Mouse (Mus musculus): ENCODE measurements around the gene Kif26b. TPM values are rescaled to one million over a fixed set of nuclear protein-coding genes. Genes with fewer than 3 reads are reported as not detected.
A peak's percentile ranks its signal among the peaks of the same experiment; 100 is the strongest.

Kif26b gene
- total RNA-seq, 2 experiments from 2014 or later = 4.5 to 5.9 TPM

- intact Hi-C loops (cut with DNase I) = no loop called here
- DNase-seq = no peak
These were observed 291.9 kb downstream of the Kif26b start for GRCm38 (mm10) chr1:178820556-178821435.

- intact Hi-C loops (cut with DNase I) = no loop called here
These were observed 295.9 kb downstream of the Kif26b start for GRCm38 (mm10) chr1:178824871-178825270.

GRCm38 (mm10) chr1:178827223-178827622, 298.3 kb downstream of the Kif26b start:
- no peak for DNase-seq

More at GRCm38 (mm10) chr1:178824871-178825270, 295.9 kb downstream of the Kif26b start:
- no peak for DNase-seq

DNA sequence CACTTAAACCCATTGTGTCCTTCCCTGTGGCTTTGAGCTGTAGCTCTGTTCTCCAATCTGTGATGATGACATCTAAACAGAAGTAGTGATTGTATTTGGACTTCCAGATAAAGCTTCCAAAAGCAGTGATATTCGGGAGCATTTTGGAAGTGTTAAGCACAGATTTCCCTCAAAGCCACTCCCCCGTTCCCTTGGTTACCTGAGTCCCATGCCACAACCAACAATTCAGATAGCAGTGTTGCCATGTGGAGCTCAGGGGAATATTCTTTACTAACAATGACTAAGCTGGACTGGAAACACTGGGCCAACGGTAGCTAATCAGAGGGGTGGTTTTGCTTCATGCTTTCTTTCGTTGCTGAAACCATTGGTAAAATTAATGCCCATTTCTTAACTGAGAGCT, 300.5 kb downstream of the Kif26b start:
- intact Hi-C loops (cut with DNase I) = no loop called here
- no peak for DNase-seq

More at GRCm38 (mm10) chr1:178827223-178827622, 298.3 kb downstream of the Kif26b start:
- intact Hi-C loops (cut with DNase I) = no loop called here

DNA sequence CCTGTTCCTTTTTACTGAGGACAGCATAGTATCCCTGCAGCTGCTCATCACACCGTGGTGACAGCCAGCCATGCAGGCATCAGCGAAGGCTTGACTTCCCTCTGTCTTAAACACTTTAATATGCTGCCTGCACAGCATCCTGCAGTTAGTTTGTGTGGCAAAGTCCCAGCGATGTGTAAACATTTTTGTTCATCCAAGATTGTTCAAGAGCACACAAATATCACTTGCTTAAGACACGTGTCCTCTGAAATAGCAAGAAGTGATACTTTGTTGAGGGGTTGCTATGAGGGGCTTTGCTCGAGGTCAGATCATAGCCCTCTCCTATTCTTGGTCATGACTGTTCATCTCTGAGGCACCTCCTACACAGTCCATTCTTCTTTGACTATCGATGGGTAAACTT, 303.6 kb downstream of the Kif26b start:
- intact Hi-C loops (cut with DNase I) = no loop called here
- DNase-seq = no peak

DNA sequence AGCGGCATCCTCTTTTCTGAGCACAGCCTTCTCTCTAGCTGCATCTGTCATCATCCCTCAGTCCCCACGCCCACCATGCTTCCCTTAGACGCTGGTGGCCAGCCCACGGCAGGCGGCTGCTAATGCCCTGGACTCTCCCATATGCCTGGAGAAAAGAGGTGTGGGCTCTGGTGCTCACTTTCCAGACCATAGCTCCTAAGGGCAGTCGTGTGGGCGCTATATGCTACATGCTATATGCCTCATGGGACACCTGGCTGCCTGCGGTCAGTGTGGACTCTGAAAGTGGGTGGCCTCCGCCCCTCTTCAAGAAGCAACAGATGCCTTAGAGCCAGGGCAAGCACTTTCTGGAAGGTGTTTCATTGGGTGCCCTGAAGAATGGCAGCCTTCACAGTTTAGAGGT, 306.9 kb downstream of the Kif26b start:
- DNase-seq = no peak
- intact Hi-C loops (cut with DNase I) = no loop called here

DNA sequence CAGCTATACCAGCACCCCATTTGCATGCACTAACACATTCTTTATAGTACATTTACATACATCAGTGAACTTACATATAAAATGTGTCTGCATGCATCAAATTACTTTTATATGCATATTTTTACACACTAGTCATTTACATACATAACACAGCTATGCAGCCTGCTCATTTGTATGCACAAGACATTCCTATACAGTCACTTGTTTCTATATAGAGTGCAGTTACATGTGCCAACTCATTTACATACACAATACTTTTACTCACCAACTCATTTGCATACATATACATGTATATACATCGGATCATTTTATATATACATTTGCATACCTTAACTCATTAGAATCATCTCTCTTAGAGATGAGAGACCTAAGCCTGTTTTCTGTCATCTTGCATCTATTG, 308.1 kb downstream of the Kif26b start:
- intact Hi-C loops (cut with DNase I) = no loop called here
- no peak for DNase-seq

DNA sequence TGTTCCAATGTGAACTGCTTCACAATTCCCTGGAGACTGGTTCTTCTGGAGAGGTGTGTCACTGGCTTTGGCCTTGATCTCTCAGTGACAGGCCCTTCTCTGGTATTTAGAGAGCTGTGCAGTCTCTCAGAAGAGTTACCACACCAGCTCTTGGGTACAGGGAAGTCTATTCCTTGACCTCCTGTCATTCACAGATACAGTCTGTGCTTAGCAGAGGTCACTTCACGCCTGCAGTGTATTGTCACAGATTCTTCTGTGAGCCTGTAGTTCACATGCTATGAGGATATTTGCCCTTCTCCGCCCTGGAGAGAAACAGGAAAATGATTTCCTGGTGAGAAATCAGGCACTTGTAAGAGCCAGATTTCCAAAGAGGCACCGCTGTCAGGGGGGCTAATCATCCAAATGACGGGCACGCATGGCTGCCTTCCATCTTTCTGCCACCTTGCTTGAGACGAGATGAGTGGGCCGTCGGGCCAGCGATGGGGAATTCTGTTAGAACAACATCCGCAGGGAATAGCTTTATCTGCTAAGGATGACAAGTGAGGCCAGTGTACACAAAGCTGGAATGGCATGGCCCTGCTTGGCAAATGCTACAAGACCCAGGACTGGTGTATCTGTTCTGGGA, 309.9 kb downstream of the Kif26b start:
- intact Hi-C loops (cut with DNase I) = no loop called here
- no peak for DNase-seq

DNA sequence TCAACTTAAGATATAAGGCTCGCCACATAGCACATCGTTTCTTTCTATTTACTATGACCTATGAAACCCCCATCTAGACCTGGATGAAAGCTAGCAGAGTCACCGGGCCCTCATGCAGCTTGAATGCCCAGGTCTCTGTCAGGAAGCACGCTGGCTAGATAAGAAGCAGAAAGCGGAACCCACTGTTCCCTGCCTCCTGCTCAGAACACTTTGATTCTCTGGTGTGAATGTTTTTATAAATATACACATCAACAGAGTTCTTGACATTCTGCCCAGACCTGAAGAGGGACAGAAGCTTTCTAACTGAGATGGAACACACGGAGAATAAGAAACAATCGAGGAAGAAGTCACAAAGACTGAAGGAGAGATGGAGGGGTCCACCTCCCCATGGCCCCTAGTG, 311.4 kb downstream of the Kif26b start:
- intact Hi-C loops (cut with DNase I) = no loop called here
- DNase-seq = peak in 1 of 2 experiments; percentile 16

- no peak for DNase-seq
- intact Hi-C loops (cut with DNase I) = no loop called here
These were observed 315.9 kb downstream of the Kif26b start for GRCm38 (mm10) chr1:178844839-178845238.

- no peak for DNase-seq
- intact Hi-C loops (cut with DNase I) = no loop called here
These were observed 318.6 kb downstream of the Kif26b start for GRCm38 (mm10) chr1:178847569-178847968.

DNA sequence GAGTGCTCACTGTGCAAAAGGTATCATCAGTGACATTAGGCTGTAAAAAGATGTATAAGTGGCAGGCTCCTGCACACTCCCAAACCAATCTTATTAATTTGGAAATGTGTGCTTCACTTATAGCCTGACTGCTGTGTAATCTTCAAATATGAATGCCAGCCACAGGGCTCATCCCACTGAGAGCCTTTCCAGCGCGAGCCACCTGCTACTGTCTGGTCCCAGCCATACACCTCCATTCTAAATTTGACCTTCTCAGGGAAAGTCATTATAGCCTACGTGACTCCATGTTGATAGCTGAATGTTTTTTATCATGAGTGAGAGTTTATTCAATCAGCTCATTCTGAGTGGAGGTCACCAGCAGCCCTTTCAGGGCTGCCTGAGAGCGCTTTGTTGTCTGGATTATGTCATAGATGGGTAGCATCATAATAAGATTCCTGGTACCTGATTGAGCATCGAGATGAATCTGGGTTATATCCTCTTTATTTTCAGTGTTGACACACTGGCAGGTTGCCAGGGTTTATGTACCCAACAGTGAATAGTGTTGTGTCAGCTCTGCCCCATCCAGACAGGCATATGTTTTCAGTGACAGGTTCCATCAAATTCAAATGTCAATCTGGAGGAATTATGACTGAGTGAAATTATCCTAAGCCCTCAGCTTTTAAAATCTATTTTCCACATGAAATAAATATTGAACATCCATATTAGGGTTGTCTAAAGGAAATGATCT, 319.6 kb downstream of the Kif26b start:
- intact Hi-C loops (cut with DNase I) = no loop called here
- DNase-seq = no peak

- intact Hi-C loops (cut with DNase I) = no loop called here
- no peak for DNase-seq
These were observed 321.6 kb downstream of the Kif26b start for GRCm38 (mm10) chr1:178850569-178850968.

DNA sequence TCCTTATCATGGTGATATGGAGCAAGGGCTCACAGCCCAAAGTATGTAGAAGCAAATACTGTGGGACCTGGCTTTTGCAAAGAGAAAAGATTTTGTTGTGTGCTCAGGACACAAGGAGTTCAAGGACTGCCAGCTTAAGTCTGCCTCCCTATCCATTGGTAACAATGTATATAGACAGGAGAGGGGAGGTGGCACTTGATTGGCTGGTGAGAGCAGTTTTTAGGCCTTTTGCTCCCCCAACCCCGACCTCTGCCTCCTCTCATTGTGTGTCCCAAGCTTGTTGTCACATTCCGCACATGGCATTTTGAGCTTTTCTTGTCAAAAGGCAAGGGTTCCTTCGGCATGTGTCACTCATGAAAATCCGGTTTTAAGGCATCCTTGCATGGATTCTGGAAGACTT, 326.0 kb downstream of the Kif26b start:
- intact Hi-C loops (cut with DNase I) = no loop called here

DNA sequence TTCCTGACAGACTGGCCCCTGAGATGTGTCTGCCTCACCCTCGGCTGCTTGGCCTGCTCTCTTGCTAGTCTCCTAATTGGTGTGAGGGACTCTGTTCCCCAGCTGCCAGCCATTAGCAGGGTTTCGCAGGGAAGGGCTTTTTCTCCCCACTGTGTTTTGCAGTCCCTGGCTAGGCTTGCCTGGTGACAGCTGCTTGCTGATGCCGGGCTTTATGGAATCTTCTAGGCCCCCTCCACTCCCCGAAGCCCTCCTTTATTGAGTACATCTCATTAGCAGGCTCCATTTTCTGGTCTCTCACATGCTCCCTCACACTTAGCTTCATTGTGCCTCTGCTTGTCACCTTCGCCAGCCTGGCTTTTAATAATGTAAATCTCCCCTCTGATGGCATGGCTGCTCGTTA, 327.0 kb downstream of the Kif26b start:
- DNase-seq = no peak
- intact Hi-C loops (cut with DNase I) = no loop called here

More for the DNA sequence above, 326.0 kb downstream of the Kif26b start:
- no peak for DNase-seq

DNA sequence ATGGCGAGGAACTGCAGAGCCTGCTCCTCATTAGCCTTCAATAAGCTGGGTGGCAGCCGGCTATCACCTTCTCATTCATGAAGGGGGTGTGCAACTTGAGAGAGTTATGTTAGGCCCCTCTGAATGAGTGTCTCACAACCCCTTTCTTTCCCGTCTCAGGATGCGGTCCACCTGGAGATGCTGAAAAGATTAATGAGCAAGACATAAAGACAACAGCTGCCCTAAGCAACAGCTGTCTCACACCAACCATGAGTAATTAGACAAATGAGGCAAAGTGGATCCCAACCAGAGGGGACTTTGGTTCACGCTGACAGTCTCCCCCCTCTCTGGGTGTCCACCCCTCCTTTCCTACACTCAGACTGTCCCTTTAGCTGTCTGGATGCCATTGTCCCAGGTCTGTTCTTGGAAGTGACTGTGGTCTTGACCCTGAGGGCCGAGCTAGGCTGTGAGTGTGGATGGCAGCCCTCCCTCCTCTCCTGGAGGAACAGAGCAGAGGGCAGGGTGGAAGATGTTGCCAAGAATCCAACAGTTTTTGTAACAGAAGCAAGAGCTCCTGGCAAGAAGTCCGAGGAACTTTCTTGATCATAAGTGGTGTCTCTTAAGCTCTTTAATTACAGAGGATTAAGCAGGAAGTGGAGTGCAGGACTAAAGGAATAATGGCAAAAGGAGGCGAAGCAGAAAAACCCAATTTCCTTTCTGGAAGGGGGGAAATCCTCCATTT, 331.9 kb downstream of the Kif26b start:
- intact Hi-C loops (cut with DNase I) = no loop called here
- no peak for DNase-seq

GRCm38 (mm10) chr1:178861392-178861762, 332.5 kb downstream of the Kif26b start:
- intact Hi-C loops (cut with DNase I) = no loop called here

DNA sequence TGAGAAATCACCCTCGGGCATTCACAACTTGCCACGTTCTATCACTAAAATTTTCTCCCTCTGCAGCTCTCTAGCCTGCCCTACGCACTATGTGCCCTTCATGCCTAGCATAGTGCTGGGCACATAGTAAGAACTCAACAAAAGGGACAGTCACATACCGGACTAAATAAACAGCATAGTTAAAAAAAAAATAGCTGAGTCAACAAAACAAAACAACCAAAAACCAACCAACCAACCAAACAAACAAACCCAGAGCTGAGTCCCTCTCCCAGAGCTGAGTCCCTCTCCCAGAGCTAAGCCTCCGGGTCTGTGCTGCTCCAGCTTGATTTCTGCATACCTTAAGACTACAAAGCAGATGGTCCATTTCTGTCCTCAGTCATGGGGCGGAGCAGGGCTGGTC, 334.8 kb downstream of the Kif26b start:
- intact Hi-C loops (cut with DNase I) = no loop called here
- DNase-seq = no peak

More at GRCm38 (mm10) chr1:178861392-178861762, 332.5 kb downstream of the Kif26b start:
- DNase-seq = no peak

- intact Hi-C loops (cut with DNase I) = no loop called here
- no peak for DNase-seq
These were observed 335.4 kb downstream of the Kif26b start for GRCm38 (mm10) chr1:178864297-178864696.

- intact Hi-C loops (cut with DNase I) = no loop called here
- DNase-seq = no peak
These were observed 337.8 kb downstream of the Kif26b start for GRCm38 (mm10) chr1:178866757-178867156.

DNA sequence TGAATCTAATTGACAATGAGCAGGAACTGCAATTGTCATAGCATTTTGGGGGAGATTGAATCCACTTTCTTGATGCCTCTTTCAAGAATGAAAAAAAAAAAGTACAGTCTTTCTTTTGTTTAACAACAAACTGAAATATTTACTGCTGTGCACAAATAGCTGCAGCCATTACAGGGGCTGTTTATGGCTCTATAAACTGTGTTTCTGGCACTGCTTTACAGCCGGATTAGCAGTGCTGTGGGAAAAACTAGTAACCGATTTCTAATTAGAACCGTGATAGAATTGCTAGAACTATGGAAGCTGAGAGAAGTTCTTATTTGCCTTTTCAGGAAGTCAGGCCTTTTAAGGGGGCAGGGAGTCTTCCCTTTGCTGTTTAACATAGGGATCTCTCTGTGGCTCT, 342.1 kb downstream of the Kif26b start:
- DNase-seq = no peak
- intact Hi-C loops (cut with DNase I) = no loop called here
